Mouse (Mus musculus): ENCODE results near the gene Rdh19. TPM values are rescaled to one million over a fixed set of nuclear protein-coding genes. Genes with fewer than 3 reads are reported as not detected.
"Not testable (repeated sequence)": the region's sequence is repeated elsewhere in the genome, so short reads cannot be mapped to it uniquely, and the experiment has no call there.

Rdh19 gene
- not detected in 2 replicates for polyA plus RNA-seq (2012; ENCODE audit: insufficient read depth, low replicate concordance)

- no peak for TF ChIP-seq FLI1 (IDR thresholded peaks at IDR 0.05; ENCODE audit: low read length)
- TF ChIP-seq GATA1 (IDR thresholded peaks at IDR 0.05; ENCODE audit: borderline replicate concordance, low read length) = no peak
- Histone ChIP-seq H3K27me3 (replicated peaks) (no peaks in the 10 kb centered on the region), H3K9me3 (peaks cover 23% of the 10 kb centered on the region), H3K4me3 (replicated peaks) (no peak within 1 kb of the TSS), H3K36me3 (replicated peaks; ENCODE audit: low read length) (no peaks in the 10 kb centered on the region), H3K4me1 (no peaks in the 10 kb centered on the region)
Observed at GRCm38 (mm10) chr10:127849628-127850027, at the start of gene Rdh19. Gene Rdh19 (plus strand): TSS chr10:127849928.

- Histone ChIP-seq H3K36me3 (replicated peaks; ENCODE audit: low read length) (no peaks in the 10 kb centered on the region), H3K9me3 (peaks cover 10% of the 10 kb centered on the region), H3K27me3 (replicated peaks) (no peaks in the 10 kb centered on the region), H3K4me3 (replicated peaks) (no peak within 1 kb of the TSS), H3K4me1 (no peaks in the 10 kb centered on the region)
- no peak for TF ChIP-seq FLI1 (IDR thresholded peaks at IDR 0.05; ENCODE audit: low read length)
- no peak for TF ChIP-seq GATA1 (IDR thresholded peaks at IDR 0.05; ENCODE audit: borderline replicate concordance, low read length)
Observed at GRCm38 (mm10) chr10:127800891-127801290, 48.8 kb upstream of the Rdh19 start, which contains the start of gene Rdh16. Gene Rdh16 (plus strand): TSS chr10:127801152.

DNA sequence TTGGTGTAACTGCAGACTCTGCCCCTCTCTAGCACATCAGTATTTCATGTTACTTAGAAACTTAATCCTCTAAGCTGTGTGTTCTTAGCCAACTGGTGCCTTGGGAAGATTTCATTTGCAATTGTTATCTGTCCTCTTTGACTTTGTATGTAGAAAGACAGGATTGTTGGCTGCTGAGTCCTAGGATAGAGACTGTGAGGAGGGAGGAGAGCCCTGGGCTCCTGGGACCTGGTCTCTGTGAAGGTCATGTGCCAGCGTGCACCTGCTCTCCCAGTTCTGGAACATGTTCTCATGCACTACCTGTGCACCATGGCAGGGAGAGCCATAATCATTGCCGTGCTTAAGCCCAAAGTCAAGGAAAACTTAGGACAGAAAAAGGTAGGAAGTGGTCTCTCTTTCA is 48.1 kb upstream of the Rdh19 start:
- no peak overlapping the region for H3K4me3 ChIP-seq (replicated peaks)
- H3K36me3 ChIP-seq (replicated peaks; ENCODE audit: low read length) = no peaks in the 10 kb centered on the region
- peaks cover 5% of the 10 kb centered on the region for H3K9me3 ChIP-seq
- no peaks in the 10 kb centered on the region for H3K27me3 ChIP-seq (replicated peaks)
- TF ChIP-seq GATA1 (IDR thresholded peaks at IDR 0.05; ENCODE audit: borderline replicate concordance, low read length) (no peak), FLI1 (IDR thresholded peaks at IDR 0.05; ENCODE audit: low read length) (no peak)
- no peaks in the 10 kb centered on the region for H3K4me1 ChIP-seq

GRCm38 (mm10) chr10:127802236-127802635 is 47.5 kb upstream of the Rdh19 start:
- H3K27me3 ChIP-seq (replicated peaks) = no peaks in the 10 kb centered on the region
- H3K4me3 ChIP-seq (replicated peaks) = no peak overlapping the region
- H3K36me3 ChIP-seq (replicated peaks; ENCODE audit: low read length) = no peaks in the 10 kb centered on the region
- no peak for TF ChIP-seq FLI1 (IDR thresholded peaks at IDR 0.05; ENCODE audit: low read length)
- no peak for TF ChIP-seq GATA1 (IDR thresholded peaks at IDR 0.05; ENCODE audit: borderline replicate concordance, low read length)
- H3K9me3 ChIP-seq = no peaks in the 10 kb centered on the region
- no peaks in the 10 kb centered on the region for H3K4me1 ChIP-seq

DNA sequence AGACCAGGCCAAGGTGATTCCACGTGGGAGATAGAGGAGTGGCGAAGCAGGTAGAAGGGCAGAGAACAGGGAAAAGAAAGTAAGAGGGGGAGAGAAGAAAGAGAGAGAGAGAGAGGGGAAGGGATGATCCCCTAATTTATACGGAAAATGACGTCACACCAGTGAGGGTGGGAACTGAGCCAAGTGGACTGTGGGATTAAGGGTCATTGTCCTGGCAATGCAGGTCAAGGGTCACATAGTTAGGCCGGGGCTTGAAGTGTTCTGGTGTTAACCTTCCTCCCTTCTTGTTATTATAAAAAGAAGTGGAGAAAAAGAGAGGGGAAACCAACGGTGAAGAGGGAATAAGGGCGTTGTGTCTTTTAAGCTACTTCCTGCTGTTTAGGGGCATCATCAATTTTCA is 45.3 kb upstream of the Rdh19 start:
- no peak overlapping the region for H3K4me3 ChIP-seq (replicated peaks)

DNA sequence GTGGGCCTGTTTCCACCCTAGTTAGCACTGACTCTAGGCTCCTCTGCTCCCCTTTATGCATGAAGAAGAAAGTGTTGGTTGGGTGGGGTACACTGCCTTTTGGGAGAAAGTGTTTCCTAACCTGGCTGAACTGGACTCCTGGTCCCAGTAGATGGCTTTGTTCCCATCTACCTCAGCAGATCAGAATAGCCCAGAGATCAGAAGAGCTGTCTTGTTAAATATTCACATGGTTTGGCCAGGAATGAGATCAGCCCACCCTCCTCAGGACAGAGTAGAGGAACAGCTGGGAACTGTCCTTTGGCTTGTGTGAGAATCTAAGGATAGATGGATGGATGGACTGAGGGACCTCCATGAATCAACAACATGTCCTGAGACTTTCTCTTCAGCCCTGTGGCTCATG is 33.8 kb upstream of the Rdh19 start:
- Histone ChIP-seq H3K4me1 (no peaks in the 10 kb centered on the region), H3K27me3 (replicated peaks) (no peaks in the 10 kb centered on the region), H3K9me3 (peaks cover 18% of the 10 kb centered on the region), H3K4me3 (replicated peaks) (no peak overlapping the region), H3K36me3 (replicated peaks; ENCODE audit: low read length) (no peaks in the 10 kb centered on the region)
- TF ChIP-seq GATA1 (IDR thresholded peaks at IDR 0.05; ENCODE audit: borderline replicate concordance, low read length) = no peak
- TF ChIP-seq FLI1 (IDR thresholded peaks at IDR 0.05; ENCODE audit: low read length) = no peak

More for the DNA sequence above, 45.3 kb upstream of the Rdh19 start:
- Histone ChIP-seq H3K9me3 (peaks cover under 1% of the 10 kb centered on the region; the same call in 1 of the 2 replicates), H3K27me3 (replicated peaks) (no peaks in the 10 kb centered on the region), H3K4me1 (no peaks in the 10 kb centered on the region), H3K36me3 (replicated peaks; ENCODE audit: low read length) (no peaks in the 10 kb centered on the region)
- no peak for TF ChIP-seq FLI1 (IDR thresholded peaks at IDR 0.05; ENCODE audit: low read length)
- TF ChIP-seq GATA1 (IDR thresholded peaks at IDR 0.05; ENCODE audit: borderline replicate concordance, low read length) = no peak

GRCm38 (mm10) chr10:127817268-127817910 is 32.3 kb upstream of the Rdh19 start:
- H3K4me1 ChIP-seq; H3K27me3 ChIP-seq (replicated peaks); H3K36me3 ChIP-seq (replicated peaks; ENCODE audit: low read length); H3K4me3 ChIP-seq (replicated peaks): not testable (repeated sequence)
- peaks cover 20% of the 10 kb centered on the region for H3K9me3 ChIP-seq

DNA sequence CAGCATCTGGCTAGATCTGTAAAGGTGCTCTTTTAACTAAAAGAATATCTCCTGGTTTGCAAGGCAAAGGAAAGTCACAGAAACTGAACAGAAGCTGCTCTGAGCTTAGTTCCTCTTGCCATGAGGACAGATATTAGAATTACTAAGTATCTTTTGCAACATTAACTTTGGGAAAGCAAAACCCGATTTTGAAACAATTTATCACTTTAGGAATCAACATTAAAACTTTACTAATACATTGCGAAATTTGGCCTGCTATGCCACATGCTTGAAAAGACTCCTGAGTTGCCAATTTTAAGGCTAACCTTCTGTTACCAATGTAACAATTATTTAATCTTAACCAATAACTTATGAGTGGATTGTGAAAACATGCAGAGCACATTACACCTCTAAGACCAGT is 27.9 kb upstream of the Rdh19 start:
- not testable (repeated sequence) for H3K4me1 ChIP-seq; H3K27me3 ChIP-seq (replicated peaks); H3K4me3 ChIP-seq (replicated peaks); H3K36me3 ChIP-seq (replicated peaks; ENCODE audit: low read length)
- peaks cover 20% of the 10 kb centered on the region for H3K9me3 ChIP-seq

GRCm38 (mm10) chr10:127825386-127825785 is 24.3 kb upstream of the Rdh19 start:
- H3K4me3 ChIP-seq (replicated peaks) = no peak overlapping the region
- H3K4me1 ChIP-seq = no peaks in the 10 kb centered on the region
- TF ChIP-seq GATA1 (IDR thresholded peaks at IDR 0.05; ENCODE audit: borderline replicate concordance, low read length) = no peak
- no peak for TF ChIP-seq FLI1 (IDR thresholded peaks at IDR 0.05; ENCODE audit: low read length)
- H3K36me3 ChIP-seq (replicated peaks; ENCODE audit: low read length) = no peaks in the 10 kb centered on the region
- no peaks in the 10 kb centered on the region for H3K27me3 ChIP-seq (replicated peaks)
- peaks cover 15% of the 10 kb centered on the region; the same call in 1 of the 2 replicates for H3K9me3 ChIP-seq

GRCm38 (mm10) chr10:127829121-127829520 is 20.6 kb upstream of the Rdh19 start:
- TF ChIP-seq GATA1 (IDR thresholded peaks at IDR 0.05; ENCODE audit: borderline replicate concordance, low read length) (no peak), FLI1 (IDR thresholded peaks at IDR 0.05; ENCODE audit: low read length) (no peak)
- Histone ChIP-seq H3K9me3 (peaks cover 13% of the 10 kb centered on the region; the same call in 1 of the 2 replicates), H3K27me3 (replicated peaks) (no peaks in the 10 kb centered on the region), H3K36me3 (replicated peaks; ENCODE audit: low read length) (no peaks in the 10 kb centered on the region), H3K4me1 (no peaks in the 10 kb centered on the region), H3K4me3 (replicated peaks) (no peak overlapping the region)

- not testable (repeated sequence) for H3K27me3 ChIP-seq (replicated peaks); H3K4me1 ChIP-seq; H3K36me3 ChIP-seq (replicated peaks; ENCODE audit: low read length); H3K4me3 ChIP-seq (replicated peaks)
- peaks cover 21% of the 10 kb centered on the region for H3K9me3 ChIP-seq
Observed at GRCm38 (mm10) chr10:127834186-127834585, 15.5 kb upstream of the Rdh19 start.

All from megakaryocyte, embryonic 14.5 days (primary cell).